Mouse (Mus musculus) midbrain, embryonic 14.5 days (tissue): ENCODE data around the gene Wdr63. TPM values are rescaled to one million over a fixed set of nuclear protein-coding genes. Genes with fewer than 3 reads are reported as not detected.

Experiments used
- ATAC-seq: fragments of 200-750 bp; cut with Nextera tagmentation; 2 replicates; pipeline ENCODE4 v1.8.0; 2017; ENCODE audit warnings: moderate number of reproducible peaks, moderate library complexity; ENCODE audit not compliant: low FRiP score, low TSS enrichment
- DNase-seq: peaks from one replicate; pipeline ENCODE4 v3.0.0-alpha.2; 2015
- H3K27ac ChIP-seq: fragments of 300-500 bp; sonication (generic); replicated peaks from 2 replicates; pipeline ENCODE4 v1.5.1; 2014; ENCODE audit warnings: mild to moderate bottlenecking, low read depth, low read length, moderate library complexity
- H3K27me3 ChIP-seq: fragments of 300-500 bp; sonication (generic); 2 replicates; pipeline ENCODE4 v1.6.1; 2014; ENCODE audit warnings: low read length, control low read depth, mixed read lengths; ENCODE audit not compliant: control insufficient read depth, insufficient read depth
- H3K36me3 ChIP-seq: fragments of 300-500 bp; sonication (generic); 2 replicates; pipeline ENCODE4 v1.6.1; 2014; ENCODE audit warnings: low read length, control low read depth; ENCODE audit not compliant: control insufficient read depth, insufficient read depth
- H3K4me1 ChIP-seq: fragments of 300-500 bp; sonication (generic); 2 replicates; pipeline ENCODE4 v1.6.1; 2014; ENCODE audit warnings: mild to moderate bottlenecking, antibody characterized with exemption, low read length, control low read depth; ENCODE audit not compliant: control insufficient read depth, insufficient read depth
- H3K4me2 ChIP-seq: fragments of 300-500 bp; sonication (generic); 2 replicates; pipeline ENCODE4 v1.6.1; 2014; ENCODE audit warnings: mild to moderate bottlenecking, low read length, moderate library complexity
- H3K4me3 ChIP-seq: fragments of 300-500 bp; sonication (generic); replicated peaks from 2 replicates; pipeline ENCODE4 v1.5.1; 2014; ENCODE audit warnings: low read depth, low read length
- H3K9ac ChIP-seq: fragments of 300-500 bp; sonication (generic); replicated peaks from 2 replicates; pipeline ENCODE4 v1.6.1; 2014; ENCODE audit warnings: mild to moderate bottlenecking, low read length, moderate library complexity
- H3K9me3 ChIP-seq: fragments of 300-500 bp; sonication (generic); 2 replicates; pipeline ENCODE4 v1.6.1; 2016; ENCODE audit warnings: low read length, control low read depth, mixed read lengths; ENCODE audit not compliant: control insufficient read depth
- WGBS: fragments of 180-500 bp; shearing (Covaris S2); extraction: QIAGEN DNeasy Blood & Tissue Kit; methylation state at CpG from one replicate; pipeline ENCODE4 v1.1.7; 2014; 5-methylcytosine and 5-hydroxymethylcytosine counted together
- polyA plus RNA-seq: library from polyadenylated mRNA; unstranded; fragments of >200 nt; fragmentation: Nextera tagmentation; extraction: Ambion mirVana; gene quantifications from 2 replicates; pipeline ENCODE4 v1.2.1, GENCODE M21; 2014

The Wdr63 gene
- polyA plus RNA-seq, 1 experiment from 2014 or later: 0.83 TPM

GRCm38 (mm10) chr3:146039132-146039903 lies 68.6 kb downstream of the Wdr63 start:
- WGBS: 53% methylated on average over 12 of the region's 12 CpGs
- Histone ChIP-seq H3K36me3 (no peaks in the 10 kb centered on the region), H3K4me3 (no peak overlapping the region), H3K4me1 (no peaks in the 10 kb centered on the region), H3K9ac (no peak overlapping the region), H3K4me2 (no peak overlapping the region), H3K9me3 (no peaks in the 10 kb centered on the region), H3K27ac (no peak overlapping the region), H3K27me3 (no peaks in the 10 kb centered on the region)
- DNase-seq (no peak), ATAC-seq (no peak)

GRCm38 (mm10) chr3:146037906-146038305 lies 70.0 kb downstream of the Wdr63 start:
- 28% methylated on average over 15 of the region's 15 CpGs for WGBS
- Histone ChIP-seq H3K27me3 (no peaks in the 10 kb centered on the region), H3K9me3 (no peaks in the 10 kb centered on the region), H3K4me1 (no peaks in the 10 kb centered on the region), H3K27ac (no peak overlapping the region), H3K9ac (no peak overlapping the region), H3K4me3 (no peak overlapping the region), H3K36me3 (no peaks in the 10 kb centered on the region), H3K4me2 (no peak overlapping the region)
- 0 out of 2 replicates have a peak, but pooled peaks have one; percentile 40 for ATAC-seq
- DNase-seq: peak; percentile 32

DNA sequence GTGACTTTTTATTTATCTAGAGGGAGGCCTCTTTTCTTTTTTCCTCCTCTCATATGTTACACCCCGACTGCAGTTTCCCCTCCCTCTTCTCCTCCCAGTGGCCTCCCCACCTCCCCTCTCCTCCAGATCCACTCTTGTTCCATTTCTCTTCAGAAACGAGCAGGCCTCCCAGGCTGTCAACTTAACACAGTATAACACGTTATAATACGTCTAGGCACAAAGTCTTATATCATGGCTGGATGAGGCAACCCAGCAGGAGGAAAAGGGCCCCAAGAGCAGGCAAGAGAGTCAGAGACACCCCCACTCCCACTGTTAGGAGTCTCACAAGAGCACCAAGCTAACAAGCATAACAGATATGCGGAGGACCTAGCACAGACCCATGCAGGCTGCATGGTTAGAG lies 75.0 kb downstream of the Wdr63 start:
- WGBS: 90% methylated on average over 5 of the region's 5 CpGs
- ATAC-seq: no peak
- DNase-seq: no peak
- Histone ChIP-seq H3K9me3 (no peaks in the 10 kb centered on the region), H3K27me3 (no peaks in the 10 kb centered on the region), H3K4me3 (no peak overlapping the region), H3K9ac (no peak overlapping the region), H3K36me3 (no peaks in the 10 kb centered on the region), H3K27ac (no peak overlapping the region), H3K4me1 (no peaks in the 10 kb centered on the region), H3K4me2 (no peak overlapping the region)

GRCm38 (mm10) chr3:146030255-146030836 lies 77.6 kb downstream of the Wdr63 start:
- ATAC-seq (no peak), DNase-seq (peak; percentile 35)
- H3K27ac ChIP-seq: peak overlapping the region; percentile 49
- H3K4me2 ChIP-seq: no peak overlapping the region
- H3K36me3 ChIP-seq: no peaks in the 10 kb centered on the region
- no peaks in the 10 kb centered on the region for H3K27me3 ChIP-seq
- no peak overlapping the region for H3K4me3 ChIP-seq
- no peaks in the 10 kb centered on the region for H3K9me3 ChIP-seq
- H3K4me1 ChIP-seq: no peaks in the 10 kb centered on the region
- no peak overlapping the region for H3K9ac ChIP-seq
- 31% methylated on average over 5 of the region's 5 CpGs for WGBS

DNA sequence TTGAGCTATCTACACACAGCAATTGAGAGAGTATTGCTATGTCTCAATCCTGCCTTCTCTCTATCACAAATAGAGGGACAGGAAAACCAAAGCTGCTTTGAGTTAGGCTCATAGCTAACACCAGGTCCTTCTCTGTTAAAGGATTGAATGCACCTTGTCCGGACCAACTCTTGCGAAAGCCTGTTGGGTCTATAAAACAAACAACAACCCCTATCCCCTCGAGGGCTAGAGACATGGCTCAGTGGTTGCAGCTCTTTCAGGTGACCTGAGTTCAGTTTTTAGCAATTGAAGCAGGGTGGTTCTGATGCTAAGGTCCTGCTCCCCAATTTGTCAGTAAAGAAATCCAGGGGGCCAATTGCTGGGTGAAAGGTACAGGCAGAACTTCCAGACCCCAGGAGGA lies 78.7 kb downstream of the Wdr63 start:
- no peak for DNase-seq
- H3K4me3 ChIP-seq: no peak overlapping the region
- no peak overlapping the region for H3K4me2 ChIP-seq

GRCm38 (mm10) chr3:146028406-146028805 lies 79.5 kb downstream of the Wdr63 start:
- WGBS: 80% methylated on average over 2 of the region's 2 CpGs
- H3K27ac ChIP-seq: no peak overlapping the region
- no peak overlapping the region for H3K9ac ChIP-seq
- H3K9me3 ChIP-seq: no peaks in the 10 kb centered on the region
- H3K4me2 ChIP-seq: no peak overlapping the region
- H3K4me1 ChIP-seq: no peaks in the 10 kb centered on the region
- ATAC-seq (no peak), DNase-seq (no peak)
- no peaks in the 10 kb centered on the region for H3K36me3 ChIP-seq
- no peak overlapping the region for H3K4me3 ChIP-seq
- H3K27me3 ChIP-seq: no peaks in the 10 kb centered on the region

More for the DNA sequence above, 78.7 kb downstream of the Wdr63 start:
- H3K27me3 ChIP-seq: no peaks in the 10 kb centered on the region
- H3K9me3 ChIP-seq: no peaks in the 10 kb centered on the region
- no peak overlapping the region for H3K9ac ChIP-seq
- H3K36me3 ChIP-seq: no peaks in the 10 kb centered on the region
- 86% methylated on average over 3 of the region's 3 CpGs for WGBS
- H3K27ac ChIP-seq: no peak overlapping the region
- H3K4me1 ChIP-seq: no peaks in the 10 kb centered on the region
- ATAC-seq: no peak

DNA sequence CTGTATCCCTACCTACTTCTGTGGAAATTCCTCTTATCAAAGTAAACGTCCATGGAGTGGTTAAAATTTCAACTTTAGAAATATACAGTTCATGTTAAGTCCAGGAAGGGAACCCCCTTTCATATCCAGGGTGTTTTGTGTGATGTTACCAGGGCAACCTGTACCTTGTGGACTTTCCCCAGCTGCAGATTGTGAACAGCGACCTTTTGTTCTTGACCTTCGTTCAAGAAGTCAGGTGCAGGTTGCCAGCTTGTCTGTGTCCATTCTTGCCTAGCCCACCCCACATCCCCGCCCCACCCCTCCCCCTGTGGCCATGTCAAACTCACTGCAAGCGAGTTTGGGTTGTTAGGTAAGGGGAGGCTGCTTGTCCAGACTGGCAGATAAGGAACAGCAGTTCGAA lies 80.8 kb downstream of the Wdr63 start:
- Histone ChIP-seq H3K4me2 (no peak overlapping the region), H3K4me3 (no peak overlapping the region), H3K36me3 (no peaks in the 10 kb centered on the region), H3K9ac (no peak overlapping the region), H3K27me3 (no peaks in the 10 kb centered on the region), H3K27ac (no peak overlapping the region), H3K4me1 (no peaks in the 10 kb centered on the region), H3K9me3 (no peaks in the 10 kb centered on the region)
- ATAC-seq (no peak), DNase-seq (no peak)
- WGBS: 46% methylated on average over 6 of the region's 6 CpGs

DNA sequence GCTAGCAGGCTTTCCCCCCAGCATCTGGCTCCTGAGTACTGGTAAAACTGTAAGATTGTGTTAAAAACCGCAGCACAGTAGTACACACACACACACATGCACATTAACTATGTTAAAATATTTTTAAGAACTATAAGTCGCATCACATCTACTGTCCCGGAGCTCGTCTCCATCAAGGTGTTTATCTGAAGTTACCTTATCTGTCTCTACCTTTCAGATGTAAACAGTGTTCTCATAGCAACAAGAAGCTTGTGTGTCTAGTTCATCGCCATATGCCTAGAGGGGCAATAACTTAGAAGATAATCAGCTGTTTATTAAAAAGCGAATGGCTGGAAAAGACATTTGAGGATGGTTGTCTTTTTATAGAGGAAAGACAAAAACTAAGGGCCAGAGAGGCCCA lies 82.4 kb downstream of the Wdr63 start:
- H3K9me3 ChIP-seq: no peaks in the 10 kb centered on the region
- no peaks in the 10 kb centered on the region for H3K4me1 ChIP-seq

DNA sequence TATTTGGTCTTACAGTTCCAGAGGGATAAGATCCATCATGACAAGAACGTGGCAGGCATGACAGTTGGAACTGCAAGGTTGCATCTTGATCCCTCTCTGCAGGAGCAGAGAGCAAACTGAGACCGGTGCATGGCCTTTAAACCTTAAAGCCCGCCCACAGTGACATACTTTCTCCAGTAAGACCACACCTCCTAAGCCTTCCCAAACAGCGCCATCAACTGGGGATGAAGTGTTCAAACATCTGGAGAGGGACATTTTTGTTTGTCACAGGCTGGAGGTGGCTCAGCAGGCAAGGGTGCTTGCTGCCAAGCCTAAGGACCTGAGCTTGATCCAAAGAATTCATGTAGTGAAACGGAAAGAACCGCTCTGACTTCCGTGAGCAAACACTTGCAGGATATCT lies 83.2 kb downstream of the Wdr63 start:
- no peak for ATAC-seq
- H3K9ac ChIP-seq: no peak overlapping the region
- H3K27me3 ChIP-seq: no peaks in the 10 kb centered on the region
- 87% methylated on average over 7 of the region's 7 CpGs for WGBS
- H3K4me3 ChIP-seq: no peak overlapping the region
- no peaks in the 10 kb centered on the region for H3K36me3 ChIP-seq
- no peaks in the 10 kb centered on the region for H3K9me3 ChIP-seq
- H3K4me2 ChIP-seq: no peak overlapping the region
- H3K27ac ChIP-seq: no peak overlapping the region
- no peaks in the 10 kb centered on the region for H3K4me1 ChIP-seq
- no peak for DNase-seq

More for the DNA sequence above, 82.4 kb downstream of the Wdr63 start:
- ATAC-seq (no peak), DNase-seq (no peak)
- no peaks in the 10 kb centered on the region for H3K36me3 ChIP-seq
- no peak overlapping the region for H3K4me2 ChIP-seq
- H3K27ac ChIP-seq: no peak overlapping the region
- H3K27me3 ChIP-seq: no peaks in the 10 kb centered on the region
- H3K9ac ChIP-seq: no peak overlapping the region
- WGBS: 95% methylated on average over 6 of the region's 6 CpGs
- no peak overlapping the region for H3K4me3 ChIP-seq
